Mouse (Mus musculus) c-Kit-positive CD71-positive TER-119-positive erythroid progenitor cells, embryonic 14.5 days (primary cell): Measurements from ENCODE around the gene Toe1.

Source experiments
- DNase-seq: peaks from one replicate; pipeline ENCODE4 v3.0.0-alpha.2; 2013; ENCODE audit warnings: low spot score

Gene Toe1

DNA sequence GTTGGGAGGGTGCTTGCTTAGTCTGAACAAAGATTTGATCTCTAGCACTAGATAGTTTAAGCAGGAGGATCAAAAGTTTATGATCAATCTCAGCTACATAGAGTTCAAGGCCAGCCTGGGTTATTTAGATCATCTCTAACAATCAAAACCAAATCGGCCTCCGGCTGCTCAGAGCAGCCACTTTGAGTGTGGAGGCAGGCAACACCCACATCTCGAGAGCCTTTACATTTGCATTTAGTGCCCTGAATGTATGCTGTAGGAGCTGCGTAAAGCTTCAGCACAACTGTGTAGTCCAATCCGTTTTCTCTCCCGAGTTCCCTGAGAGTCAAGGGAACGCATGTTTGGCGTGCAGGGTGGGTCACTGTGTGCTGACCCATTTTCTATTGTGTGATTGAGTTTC, 15.0 kb downstream of the Toe1 start:
- no peak for DNase-seq

DNA sequence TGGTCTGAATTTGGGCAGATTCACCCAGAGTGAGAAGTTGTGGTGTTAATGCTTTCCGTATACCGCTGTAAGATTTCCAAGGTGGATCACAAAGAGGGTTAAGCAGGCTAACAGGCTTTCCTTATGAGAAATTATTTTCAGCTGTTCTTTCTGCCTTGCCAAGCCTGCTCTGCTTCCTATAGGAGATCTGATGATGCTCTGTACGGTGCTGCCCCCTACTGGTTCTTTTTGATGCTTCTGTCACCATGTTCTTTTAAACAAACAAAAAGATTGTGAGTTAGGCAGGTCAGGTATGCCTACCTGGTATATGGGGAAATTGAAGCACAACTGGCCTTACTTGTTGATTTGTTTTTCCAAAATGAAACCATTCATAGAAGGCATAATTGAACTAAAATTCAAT, 18.5 kb downstream of the Toe1 start:
- peak; percentile 81 for DNase-seq

DNA sequence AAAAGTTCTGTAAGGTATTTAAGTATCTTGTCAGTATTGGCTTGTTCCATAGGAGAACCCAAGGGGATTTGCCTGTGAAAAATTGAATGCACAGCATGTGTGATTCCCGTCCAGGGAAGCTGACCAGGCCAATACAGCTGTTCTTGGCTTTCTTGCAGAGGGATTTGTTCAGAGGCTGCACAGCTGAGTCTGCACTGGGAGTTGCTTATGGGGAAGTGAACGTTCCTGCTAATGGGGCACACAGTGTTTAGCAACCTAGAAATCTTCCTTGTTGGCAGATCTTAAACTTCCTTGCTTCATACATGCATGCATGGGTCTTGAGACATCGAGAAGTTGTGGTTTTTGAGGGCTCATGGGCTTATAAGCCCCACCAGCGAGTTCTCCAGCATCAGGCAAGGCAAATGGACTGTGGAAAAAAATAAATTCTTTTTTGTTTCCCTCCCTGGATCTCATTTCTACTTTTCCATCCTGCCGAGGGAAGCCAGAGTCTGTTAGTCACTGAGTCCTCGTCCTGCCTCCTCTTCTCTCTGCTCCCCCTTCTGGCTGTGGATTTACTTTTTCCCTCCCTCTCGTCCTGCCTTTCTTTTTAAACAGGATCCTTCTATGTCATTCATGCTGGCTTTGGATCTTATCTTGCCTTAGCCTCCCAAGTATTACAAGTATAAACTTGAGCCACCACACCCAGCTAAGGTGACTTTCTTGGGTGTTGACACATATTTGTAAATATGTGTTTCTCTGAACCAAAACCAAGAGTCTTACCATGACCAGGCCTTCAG, 19.3 kb downstream of the Toe1 start:
- DNase-seq, result no peak

DNA sequence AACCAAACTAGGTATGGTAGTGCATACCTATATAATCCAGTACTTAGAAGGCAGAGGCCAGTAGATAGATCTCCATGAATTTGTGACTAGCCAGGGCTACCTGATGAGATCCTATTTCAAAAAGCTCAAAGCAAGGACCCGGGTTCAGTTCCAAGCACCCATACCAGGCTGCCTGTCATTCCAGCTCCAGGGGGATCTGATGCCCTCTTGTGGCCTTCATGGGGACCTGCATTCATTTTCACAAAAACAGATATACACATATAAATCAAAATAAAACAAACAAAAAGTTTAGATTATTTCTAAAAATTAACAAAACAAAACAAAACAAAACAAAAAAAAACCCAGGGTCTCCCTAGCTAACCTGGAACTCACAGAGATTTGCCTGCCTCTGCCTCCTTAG, 20.9 kb downstream of the Toe1 start:
- DNase-seq, result no peak

DNA sequence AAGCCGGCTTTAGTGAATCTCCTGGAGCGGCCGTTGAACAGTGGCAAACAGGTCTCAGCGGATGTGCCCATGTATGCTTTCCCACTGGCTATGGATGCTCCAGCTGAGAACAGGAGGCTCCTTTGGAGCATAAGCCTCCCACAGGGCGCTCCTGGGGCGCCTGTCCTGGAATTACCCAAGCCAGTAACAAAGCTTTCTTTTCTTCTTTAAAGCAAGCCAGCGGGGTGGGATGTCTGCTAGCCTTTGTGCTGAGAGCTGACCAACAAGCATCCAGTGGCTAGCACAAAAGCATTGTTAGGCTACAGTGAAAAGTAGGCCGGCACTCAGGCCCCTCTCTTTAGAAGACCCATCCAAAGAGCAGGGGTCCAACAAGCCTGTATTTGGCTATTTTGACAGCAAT, 25.3 kb downstream of the Toe1 start:
- no peak for DNase-seq

DNA sequence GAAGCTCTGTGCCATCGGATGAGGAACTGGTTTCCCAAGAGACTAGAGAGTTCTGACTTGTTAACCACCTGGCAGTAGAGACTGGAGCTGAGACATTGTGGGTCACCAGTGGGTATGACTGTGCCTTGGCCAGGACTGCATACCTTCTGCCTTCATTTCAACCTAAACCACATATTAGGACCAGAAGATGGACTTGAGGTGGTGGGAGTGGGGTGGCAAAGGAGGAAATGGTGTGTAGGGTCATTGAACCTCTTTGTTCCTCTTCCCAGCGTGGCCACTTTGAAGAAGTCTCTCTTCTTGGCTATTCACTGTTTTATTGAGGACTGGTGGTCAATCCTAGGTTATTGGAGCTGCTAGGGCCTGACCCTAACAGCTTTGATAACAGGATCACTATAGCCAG, 26.1 kb downstream of the Toe1 start:
- DNase-seq, result no peak

DNA sequence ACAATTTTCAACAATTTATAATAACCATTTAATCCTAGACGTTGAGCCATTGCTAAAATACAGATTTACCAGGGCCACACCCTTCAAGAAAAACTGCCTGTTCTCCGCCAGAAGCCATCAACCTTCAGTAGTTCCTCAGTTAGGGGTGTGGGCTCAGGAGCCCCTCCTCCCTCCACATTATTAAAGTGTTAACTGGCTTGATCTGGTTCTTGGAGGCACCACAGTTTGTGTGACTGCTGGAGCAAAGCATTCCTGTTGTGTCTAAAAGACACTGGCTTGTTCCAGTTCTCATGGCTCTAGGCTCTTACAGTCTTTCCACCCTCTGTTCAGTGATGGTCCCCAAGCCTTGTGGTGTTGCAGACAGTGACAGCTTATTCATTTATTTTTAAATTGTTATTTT, 26.9 kb downstream of the Toe1 start:
- DNase-seq, result no peak

DNA sequence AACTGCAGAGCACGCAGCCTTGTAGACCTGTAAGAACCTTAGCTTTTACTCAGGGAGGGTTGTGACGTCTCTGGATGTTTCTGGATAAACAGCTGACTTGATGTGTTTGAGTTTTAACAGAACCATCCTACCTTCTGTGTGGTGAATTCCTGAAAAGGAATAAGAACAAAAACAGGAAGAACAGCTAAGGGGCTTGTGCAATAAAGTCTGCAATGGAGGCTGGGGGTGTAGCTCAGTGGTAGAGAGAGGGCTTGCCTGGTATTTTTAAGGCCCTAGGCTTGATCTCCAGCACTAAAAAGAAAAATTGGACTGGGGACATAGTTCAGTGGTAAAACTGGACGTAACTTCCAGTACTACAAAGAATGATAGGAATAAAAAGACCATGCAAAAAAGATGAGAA, 30.4 kb downstream of the Toe1 start:
- DNase-seq, result no peak

DNA sequence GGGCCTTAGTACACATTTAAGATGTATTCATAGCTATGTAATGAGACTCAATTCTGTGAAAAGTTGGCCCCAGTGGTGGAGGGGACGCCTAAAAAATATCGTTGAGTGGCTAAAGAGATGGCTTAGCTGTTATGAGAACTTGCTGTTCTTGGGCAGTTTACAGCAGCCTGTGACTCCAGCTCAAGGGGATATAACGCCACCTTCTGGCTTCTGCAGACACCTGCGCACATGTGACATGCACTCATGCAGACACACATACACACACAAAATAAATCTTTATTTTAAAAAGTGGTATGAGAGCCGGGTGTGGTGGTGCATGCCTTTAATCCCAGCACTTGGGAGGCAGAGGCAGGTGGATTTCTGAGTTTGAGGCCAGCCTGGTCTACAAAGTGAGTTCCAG, 31.0 kb downstream of the Toe1 start:
- no peak for DNase-seq

DNA sequence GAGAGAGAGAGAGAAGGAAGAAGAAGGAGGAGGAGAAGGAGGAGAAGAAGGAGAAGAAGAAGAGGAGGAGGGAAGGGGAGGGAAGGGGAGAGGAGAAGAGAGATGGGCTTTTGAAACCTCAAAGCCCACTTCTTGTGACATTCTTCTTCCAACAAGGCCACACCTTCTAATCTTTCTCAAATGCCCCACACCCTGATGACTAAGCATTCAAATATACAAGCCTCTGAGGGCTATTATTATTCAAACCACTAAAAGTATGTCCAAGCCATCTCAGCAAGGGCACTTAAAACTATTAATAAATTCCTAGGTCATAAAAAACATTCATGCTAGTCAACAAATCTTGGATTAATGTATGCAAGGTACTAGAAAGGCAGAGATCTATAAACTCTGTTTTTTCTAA, 38.4 kb downstream of the Toe1 start:
- peak; percentile 20 for DNase-seq

DNA sequence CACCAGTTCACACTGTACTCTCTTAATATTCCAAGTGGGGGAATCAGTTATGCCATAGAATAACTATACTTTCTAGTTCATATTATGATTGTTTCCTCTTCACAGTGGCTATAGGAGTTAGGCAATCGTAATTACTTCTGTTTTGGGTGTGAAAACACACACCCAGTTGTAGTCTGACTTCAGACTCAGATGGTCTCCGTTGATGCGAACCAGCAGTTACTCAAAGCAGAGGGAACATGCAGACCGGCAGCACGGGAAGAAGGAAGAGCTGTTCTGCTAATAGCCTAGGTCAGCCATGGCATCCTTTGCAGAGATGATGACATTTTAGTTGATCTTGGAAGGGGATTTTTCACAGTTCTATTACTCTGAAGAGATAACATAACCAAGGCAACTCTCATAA, 38.9 kb downstream of the Toe1 start:
- no peak for DNase-seq

DNA sequence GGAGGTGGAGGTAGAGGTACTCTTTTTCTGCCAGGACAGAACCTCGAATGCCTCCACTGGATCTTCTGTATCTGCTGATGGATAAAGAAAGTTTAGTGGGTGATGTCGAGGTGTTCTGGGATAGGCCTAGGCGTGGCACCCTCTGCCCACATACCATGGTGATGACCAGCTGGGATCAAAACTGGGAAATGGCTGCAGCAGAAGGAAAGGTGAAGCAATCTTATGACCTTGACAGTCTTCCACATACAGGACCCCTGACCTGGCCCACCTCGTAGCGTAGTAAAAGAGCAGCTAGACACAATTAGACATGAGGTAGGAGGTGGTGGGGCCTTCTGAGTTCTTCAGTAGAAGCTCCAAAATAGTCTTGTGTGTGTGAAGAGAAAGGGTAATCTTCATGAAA, 43.4 kb downstream of the Toe1 start:
- no peak for DNase-seq

DNA sequence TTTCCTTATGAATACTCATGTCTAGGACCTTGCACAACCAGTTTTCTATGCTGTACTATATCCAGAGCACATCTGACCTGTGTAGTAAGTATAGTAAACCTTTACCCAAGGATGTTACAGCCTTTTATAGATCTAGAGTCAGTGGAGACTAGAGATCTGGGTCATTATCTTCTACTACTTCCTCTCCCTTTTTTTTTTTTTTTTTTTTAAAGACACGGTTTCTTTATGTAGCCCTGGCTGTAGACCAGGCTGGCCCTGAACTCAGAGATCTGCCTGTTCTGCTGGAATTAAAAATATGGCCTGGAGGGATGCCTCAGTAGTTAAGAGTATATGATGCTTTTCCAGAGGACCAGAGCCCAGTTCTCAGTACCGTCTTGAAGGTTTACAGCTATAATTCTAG, 45.5 kb downstream of the Toe1 start:
- DNase-seq, result no peak

DNA sequence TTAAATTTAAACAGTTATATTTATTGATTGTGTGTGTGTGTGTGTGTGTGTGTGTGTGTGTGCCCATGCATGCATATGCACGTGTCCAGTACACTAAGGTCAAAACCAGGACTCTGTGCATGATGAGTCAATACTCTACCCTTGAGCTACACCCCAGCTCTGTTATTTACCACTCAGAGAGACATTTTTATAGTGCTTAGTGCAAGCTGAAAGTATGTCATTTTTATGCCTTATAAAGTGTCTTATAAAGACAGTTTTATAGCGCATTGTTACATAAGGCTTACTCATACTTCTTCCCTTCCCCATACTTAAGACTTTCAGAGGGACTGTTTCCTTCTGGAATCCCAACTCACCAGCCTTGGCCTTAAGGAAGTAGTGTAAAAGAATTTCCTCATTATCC, 57.7 kb downstream of the Toe1 start:
- DNase-seq, result no peak
